Mouse (Mus musculus) stomach, postnatal 0 days (tissue): Measurements from ENCODE around the gene Stk11. TPM values are rescaled to one million over a fixed set of nuclear protein-coding genes. Genes with fewer than 3 reads are reported as not detected.
A peak's percentile ranks its signal among the peaks of the same experiment; 100 is the strongest.

Experiments
- ATAC-seq: fragments of 200-750 bp; cut with Nextera tagmentation; 2 replicates; pipeline ENCODE4 v1.8.0; 2017; ENCODE audit not compliant: low FRiP score, low TSS enrichment
- DNase-seq: peaks from one replicate; pipeline ENCODE4 v3.0.0-alpha.2; 2016; ENCODE audit warnings: low spot score
- H3K27ac ChIP-seq: fragments of 300-500 bp; sonication (generic); replicated peaks from 2 replicates; pipeline ENCODE4 v1.5.1; 2014; ENCODE audit warnings: mild to moderate bottlenecking, control low read depth
- H3K27me3 ChIP-seq: fragments of 300-500 bp; sonication (generic); 2 replicates; pipeline ENCODE4 v1.6.1; 2014; ENCODE audit warnings: low read length; ENCODE audit not compliant: control insufficient read depth, insufficient read depth
- H3K36me3 ChIP-seq: fragments of 300-500 bp; sonication (generic); 2 replicates; pipeline ENCODE4 v1.6.1; 2014; ENCODE audit warnings: low read length, mixed read lengths; ENCODE audit not compliant: control insufficient read depth, insufficient read depth
- H3K4me1 ChIP-seq: fragments of 300-500 bp; sonication (generic); replicated peaks from 2 replicates; pipeline ENCODE4 v1.6.1; 2014; ENCODE audit warnings: antibody characterized with exemption; ENCODE audit not compliant: control insufficient read depth, insufficient read depth
- H3K4me2 ChIP-seq: fragments of 300-500 bp; sonication (generic); replicated peaks from 2 replicates; pipeline ENCODE4 v1.6.1; 2014; ENCODE audit warnings: low read depth, mild to moderate bottlenecking, control low read depth, moderate library complexity
- H3K4me3 ChIP-seq: fragments of 300-500 bp; sonication (generic); 2 replicates; pipeline ENCODE4 v1.5.1; 2014; ENCODE audit warnings: low read depth, low read length, control low read depth
- H3K9ac ChIP-seq: fragments of 300-500 bp; sonication (generic); 2 replicates; pipeline ENCODE4 v1.6.1; 2014; ENCODE audit warnings: mild to moderate bottlenecking, low read length, control low read depth, mixed read lengths
- H3K9me3 ChIP-seq: fragments of 300-500 bp; sonication (generic); 2 replicates; pipeline ENCODE4 v1.6.1; 2016; ENCODE audit warnings: low read length; ENCODE audit not compliant: control insufficient read depth
- CTCF ChIP-seq: IDR thresholded peaks from 2 replicates; pipeline ENCODE4 v1.5.1; 2016; ENCODE audit warnings: antibody characterized with exemption, low read depth, mild to moderate bottlenecking, moderate library complexity
- EP300 ChIP-seq: optimal IDR thresholded peaks from 2 replicates; pipeline ENCODE3; 2016; ENCODE audit warnings: antibody characterized with exemption
- WGBS: fragments of 180-500 bp; shearing (Covaris S2); extraction: QIAGEN DNeasy Blood & Tissue Kit; methylation state at CpG from one replicate; pipeline ENCODE4 v1.1.7; 2014; 5-methylcytosine and 5-hydroxymethylcytosine counted together
- polyA plus RNA-seq: library from polyadenylated mRNA; unstranded; fragments of >200 nt; fragmentation: Nextera tagmentation; extraction: Ambion mirVana; gene quantifications from 2 replicates; pipeline ENCODE4 v1.2.1, GENCODE M21; 2015

Stk11 gene
- polyA plus RNA-seq, 1 experiment from 2014 or later = 10.3 TPM

DNA sequence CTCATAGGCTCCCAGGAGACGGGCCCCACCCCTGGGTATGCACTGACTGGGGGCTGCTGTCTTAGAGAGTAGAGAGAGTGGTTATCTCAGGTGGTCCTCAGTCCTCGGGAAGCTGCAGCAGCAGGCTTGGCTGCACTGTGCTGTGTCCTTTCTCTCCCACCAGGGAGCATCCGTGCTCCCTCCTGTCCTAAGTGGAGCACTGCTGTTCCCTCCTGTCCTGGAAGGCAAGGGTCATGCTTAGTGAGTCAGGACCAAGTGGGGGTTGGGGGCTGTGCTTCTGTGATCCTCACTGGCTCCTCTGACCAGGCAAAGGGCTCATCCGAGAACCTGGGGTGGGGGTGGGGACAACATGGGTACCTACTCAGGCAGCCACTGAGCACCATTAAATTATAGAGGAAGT, 26.5 kb upstream of the Stk11 start:
- no peak for DNase-seq
- Histone ChIP-seq H3K9me3 (no peaks in the 10 kb centered on the region), H3K27me3 (no peaks in the 10 kb centered on the region), H3K4me1 (peaks cover 12% of the 10 kb centered on the region), H3K4me3 (no peak overlapping the region), H3K9ac (no peak overlapping the region), H3K27ac (no peak overlapping the region), H3K36me3 (no peaks in the 10 kb centered on the region; the same call in 1 of the 2 replicates), H3K4me2 (no peak overlapping the region)
- ATAC-seq = no peak
- TF ChIP-seq EP300 (no peak), CTCF (peak; percentile 47)
- 58% methylated on average over 4 of the region's 4 CpGs for WGBS

- DNase-seq = no peak
These were observed 24.1 kb upstream of the Stk11 start for GRCm38 (mm10) chr10:80091527-80091926.

DNA sequence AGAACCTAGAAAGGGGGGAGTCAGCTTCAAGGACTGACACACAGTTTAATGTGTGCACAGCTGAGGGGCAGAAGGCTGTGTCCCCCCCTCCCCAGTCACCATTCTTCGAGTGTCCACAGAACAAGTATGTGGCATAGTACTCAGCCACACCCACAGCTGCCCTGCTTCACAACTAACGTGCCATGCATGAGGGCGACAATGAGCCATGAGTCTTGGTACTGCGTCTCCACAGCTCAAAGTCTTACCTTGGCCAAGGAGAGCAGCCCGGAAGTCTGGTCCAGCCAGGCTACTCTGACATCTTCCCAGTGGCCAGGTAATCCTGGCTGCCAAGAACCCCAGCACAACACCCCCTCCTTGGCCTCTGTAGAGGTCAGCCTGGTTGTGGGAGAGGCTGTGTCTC, 22.9 kb upstream of the Stk11 start:
- Histone ChIP-seq H3K4me1 (peaks cover 9% of the 10 kb centered on the region), H3K4me3 (no peak overlapping the region), H3K4me2 (no peak overlapping the region), H3K9me3 (no peaks in the 10 kb centered on the region), H3K9ac (no peak overlapping the region), H3K36me3 (no peaks in the 10 kb centered on the region), H3K27me3 (no peaks in the 10 kb centered on the region), H3K27ac (no peak overlapping the region)
- ATAC-seq (no peak), DNase-seq (no peak)
- no peak for TF ChIP-seq EP300
- TF ChIP-seq CTCF = no peak
- WGBS = 50% methylated on average over 5 of the region's 5 CpGs

More at GRCm38 (mm10) chr10:80091527-80091926, 24.1 kb upstream of the Stk11 start:
- no peak overlapping the region for H3K4me3 ChIP-seq
- TF ChIP-seq EP300 (no peak), CTCF (no peak)
- no peak overlapping the region; the same call in 1 of the 2 replicates for H3K9ac ChIP-seq
- 81% methylated on average over 6 of the region's 6 CpGs for WGBS
- H3K4me2 ChIP-seq = no peak overlapping the region
- ATAC-seq = no peak
- H3K27me3 ChIP-seq = no peaks in the 10 kb centered on the region
- H3K9me3 ChIP-seq = no peaks in the 10 kb centered on the region
- peaks cover 9% of the 10 kb centered on the region for H3K4me1 ChIP-seq
- no peaks in the 10 kb centered on the region for H3K36me3 ChIP-seq
- H3K27ac ChIP-seq = no peak overlapping the region; the same call in 1 of the 2 replicates

DNA sequence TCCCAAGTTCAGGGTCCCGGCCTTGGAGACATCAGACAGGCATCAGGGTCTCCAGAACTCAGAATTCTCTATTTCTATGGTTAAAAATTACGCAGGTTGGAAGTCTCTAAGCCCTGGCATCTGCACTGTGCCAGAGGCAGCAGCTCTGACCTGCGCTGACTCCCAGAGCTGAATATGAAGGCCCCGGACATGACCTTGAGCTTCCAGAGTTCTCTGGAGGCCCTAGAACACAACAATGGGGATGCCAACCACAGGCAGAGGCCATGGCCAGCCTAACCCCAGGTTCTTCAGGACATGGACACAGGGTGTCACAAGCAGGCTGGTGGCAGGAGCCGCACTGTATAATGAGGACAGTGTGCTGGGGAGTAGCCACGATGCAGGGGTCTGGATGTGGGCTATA, 21.5 kb upstream of the Stk11 start:
- TF ChIP-seq CTCF (no peak), EP300 (no peak)
- no peak overlapping the region for H3K4me2 ChIP-seq

GRCm38 (mm10) chr10:80094684-80095083, 20.9 kb upstream of the Stk11 start:
- TF ChIP-seq EP300 (no peak), CTCF (no peak)
- WGBS = 74% methylated on average over 3 of the region's 3 CpGs
- Histone ChIP-seq H3K4me1 (peaks cover 9% of the 10 kb centered on the region), H3K27ac (no peak overlapping the region), H3K9me3 (no peaks in the 10 kb centered on the region), H3K27me3 (no peaks in the 10 kb centered on the region), H3K4me2 (no peak overlapping the region), H3K4me3 (no peak overlapping the region), H3K9ac (no peak overlapping the region), H3K36me3 (no peaks in the 10 kb centered on the region)
- ATAC-seq (no peak), DNase-seq (no peak)

More for the DNA sequence above, 21.5 kb upstream of the Stk11 start:
- Histone ChIP-seq H3K27me3 (no peaks in the 10 kb centered on the region), H3K9me3 (no peaks in the 10 kb centered on the region), H3K4me1 (peaks cover 9% of the 10 kb centered on the region), H3K36me3 (no peaks in the 10 kb centered on the region), H3K27ac (no peak overlapping the region), H3K4me3 (no peak overlapping the region), H3K9ac (no peak overlapping the region)
- no peak for ATAC-seq
- WGBS = 87% methylated on average over 6 of the region's 6 CpGs
- DNase-seq = no peak

- Histone ChIP-seq H3K4me3 (no peak overlapping the region), H3K27ac (no peak overlapping the region), H3K4me1 (peaks cover 12% of the 10 kb centered on the region), H3K9me3 (no peaks in the 10 kb centered on the region), H3K36me3 (no peaks in the 10 kb centered on the region), H3K4me2 (no peak overlapping the region), H3K27me3 (no peaks in the 10 kb centered on the region), H3K9ac (no peak overlapping the region)
- 72% methylated on average over 5 of the region's 5 CpGs for WGBS
- DNase-seq (no peak), ATAC-seq (no peak)
- TF ChIP-seq EP300 = no peak
- TF ChIP-seq CTCF = no peak
These were observed 20.1 kb upstream of the Stk11 start for GRCm38 (mm10) chr10:80095547-80095946.
